Comparison of ENCODE assay signal across 18 mouse cellular contexts in the genomic region with DNA sequence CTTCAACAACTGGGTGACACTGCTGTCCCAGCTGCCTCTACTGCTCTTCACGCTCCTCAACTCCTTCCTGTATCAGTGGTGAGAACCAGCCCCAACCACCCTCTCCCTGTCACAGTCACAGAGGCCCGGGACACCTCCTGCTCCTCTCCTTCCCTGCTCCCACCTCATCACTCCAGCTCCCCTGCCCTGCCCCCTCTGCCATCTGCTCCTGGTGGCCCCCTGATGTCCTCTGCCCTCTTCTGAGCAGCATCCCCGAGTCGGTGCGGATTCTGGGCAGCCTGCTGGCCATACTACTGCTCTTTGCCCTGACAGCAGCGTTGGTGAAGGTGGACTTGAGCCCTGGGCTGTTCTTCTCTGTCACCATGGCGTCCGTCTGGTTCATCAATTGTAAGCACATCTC.
"Had no signal": no experiment of that assay in that cellular context is flagged by ENCODE, and none has a peak within 500 bp of the region (broad histone marks: within the 10 kb centered on the region; RNA-seq: fewer than 3 reads in every experiment).

No protein-coding gene starts in this region.

- H3K4me2 ChIP-seq: lung, embryonic 14.5 days; midbrain, embryonic 12.5 days; neural tube, embryonic 15.5 days had no signal

- H3K9ac ChIP-seq: lung, embryonic 14.5 days; midbrain, embryonic 12.5 days; neural tube, embryonic 15.5 days had no signal

- H3K4me3 ChIP-seq: midbrain, embryonic 10.5 days; midbrain, embryonic 12.5 days; myocyte; neural tube, embryonic 13.5 days; neural tube, embryonic 15.5 days had no signal

- H3K9me3 ChIP-seq: midbrain, embryonic 10.5 days; midbrain, embryonic 12.5 days; neural tube, embryonic 13.5 days; neural tube, embryonic 15.5 days had no signal

- ATAC-seq: midbrain, embryonic 16.5 days had no signal

- H3K27me3 ChIP-seq: midbrain, embryonic 12.5 days; neural tube, embryonic 13.5 days; neural tube, embryonic 15.5 days had no signal

- DNase-seq: lung, embryonic 14.5 days; lung, postnatal 10 days; lung, postnatal 4 days; midbrain, embryonic 14.5 days; retina, postnatal 1 day; right cerebral cortex, adult 18-20 months; right cerebral cortex, postnatal 25 days; right cerebral cortex, postnatal 4 days; spleen, adult 18-20 months; thymus, adult 18-20 months; thymus, postnatal 14 days; thymus, postnatal 36 days had no signal

- H3K27ac ChIP-seq: midbrain, embryonic 10.5 days; midbrain, embryonic 12.5 days; neural tube, embryonic 13.5 days; neural tube, embryonic 15.5 days had no signal
